Mouse (Mus musculus) MEL (cell line): ENCODE data around the gene Gm10436. TPM values are rescaled to one million over a fixed set of nuclear protein-coding genes. Genes with fewer than 3 reads are reported as not detected.

Experiments
- polyA plus RNA-seq, 2 experiments: library from polyadenylated mRNA; stranded (reverse) in 1 of 2; unstranded in 1 of 2; fragments of >175 nt in 1 of 2; fragments of >200 nt in 1 of 2; gene quantifications; 2 replicates each; pipeline versions ENCODE4 v1.2.1 to v1.2.4; 2012; ENCODE audit warnings: low replicate concordance in 2 of 2, low read depth in 1 of 2; ENCODE audit not compliant: insufficient read length in 2 of 2, insufficient read depth in 1 of 2, missing spikeins in 1 of 2
- total RNA-seq: library from RNA; depleted of rRNA; stranded (reverse); fragments of 300-350 nt; gene quantifications from 2 replicates; pipeline ENCODE4 v1.2.3, GENCODE M21; 2012; rRNA removed

Gm10436 gene
- total and polyA plus RNA-seq, 3 experiments: not detected

Other genes with a start within 250 kb of the Gm10436 start
- not detected in 2 replicates for gene Gm2042, start 228.0 kb downstream of the Gm10436 start, total RNA-seq
- not detected for gene Gm2042, start 228.0 kb downstream of the Gm10436 start, polyA plus RNA-seq
- not detected in 2 replicates for gene Gm2075, start 170.3 kb downstream of the Gm10436 start, total RNA-seq
- not detected for gene Gm2075, start 170.3 kb downstream of the Gm10436 start, polyA plus RNA-seq
- gene Gm6803, start 163.3 kb downstream of the Gm10436 start, total RNA-seq: not detected in 2 replicates
- gene Gm6803, start 163.3 kb downstream of the Gm10436 start, polyA plus RNA-seq: under 1 TPM in 1 of 2 experiments, not detected in 1; 0.19 TPM
- gene Gm2056, start 155.1 kb downstream of the Gm10436 start, total RNA-seq: not detected in 2 replicates
- not detected for gene Gm2056, start 155.1 kb downstream of the Gm10436 start, polyA plus RNA-seq
- not detected in 2 replicates for gene Gm16368, start 98.4 kb downstream of the Gm10436 start, total RNA-seq
- gene Gm16368, start 98.4 kb downstream of the Gm10436 start, polyA plus RNA-seq: not detected
- gene Gm8332, start 68.0 kb upstream of the Gm10436 start, total RNA-seq: not detected in 2 replicates
- not detected for gene Gm8332, start 68.0 kb upstream of the Gm10436 start, polyA plus RNA-seq
- gene Gm5662, start 92.4 kb upstream of the Gm10436 start, total RNA-seq: not detected in 2 replicates
- not detected for gene Gm5662, start 92.4 kb upstream of the Gm10436 start, polyA plus RNA-seq
- gene Gm5039, start 141.9 kb upstream of the Gm10436 start, total RNA-seq: not detected in 2 replicates
- gene Gm5039, start 141.9 kb upstream of the Gm10436 start, polyA plus RNA-seq: under 1 TPM in 1 of 2 experiments, not detected in 1; 0.06 TPM
- gene Adck1, start 178.4 kb upstream of the Gm10436 start, total RNA-seq: 24.8 and 30.6 TPM in 2 replicates
- 10 to 100 TPM in 1 of 2 experiments, not detected in 1; 34.3 TPM for gene Adck1, start 178.4 kb upstream of the Gm10436 start, polyA plus RNA-seq